Mouse (Mus musculus): ENCODE results near the gene Ap3d1. TPM values are rescaled to one million over a fixed set of nuclear protein-coding genes. Genes with fewer than 3 reads are reported as not detected.

Gene Ap3d1
- polyA plus RNA-seq, 1 experiment from 2014 or later, result 44.0 TPM

GRCm38 (mm10) chr10:80703643-80704042 lies 38.4 kb downstream of the Ap3d1 start:
- H3K9ac ChIP-seq, result peak overlapping the region; percentile 82
- H3K4me1 ChIP-seq, result peaks cover 59% of the 10 kb centered on the region
- H3K4me2 ChIP-seq, result peak overlapping the region; percentile 95
- no peaks in the 10 kb centered on the region for H3K9me3 ChIP-seq
- 85% methylated on average over 5 of the region's 5 CpGs for WGBS
- H3K27ac ChIP-seq (replicated peaks), result 0 out of 2 replicates have a peak overlapping the region, but pooled peaks have one; percentile 76
- no peak for ATAC-seq (ENCODE audit: extremely low read depth, insufficient number of reproducible peaks, low FRiP score, low TSS enrichment)
- H3K4me3 ChIP-seq, result peak overlapping the region; percentile 61
- no peaks in the 10 kb centered on the region for H3K27me3 ChIP-seq (replicated peaks)
- H3K36me3 ChIP-seq, result peaks cover 42% of the 10 kb centered on the region

- Histone ChIP-seq H3K36me3 (peaks cover 38% of the 10 kb centered on the region), H3K4me3 (peak overlapping the region; percentile 61), H3K4me2 (peak overlapping the region; percentile 95), H3K9ac (peak overlapping the region; percentile 82), H3K27ac (replicated peaks) (peak overlapping the region; percentile 76), H3K9me3 (no peaks in the 10 kb centered on the region), H3K4me1 (peaks cover 67% of the 10 kb centered on the region), H3K27me3 (replicated peaks) (no peaks in the 10 kb centered on the region)
- peak; percentile 80 for ATAC-seq (ENCODE audit: extremely low read depth, insufficient number of reproducible peaks, low FRiP score, low TSS enrichment)
- WGBS, result 2% methylated on average over 47 of the region's 47 CpGs
Observed at GRCm38 (mm10) chr10:80702536-80703390, 39.3 kb downstream of the Ap3d1 start.

DNA sequence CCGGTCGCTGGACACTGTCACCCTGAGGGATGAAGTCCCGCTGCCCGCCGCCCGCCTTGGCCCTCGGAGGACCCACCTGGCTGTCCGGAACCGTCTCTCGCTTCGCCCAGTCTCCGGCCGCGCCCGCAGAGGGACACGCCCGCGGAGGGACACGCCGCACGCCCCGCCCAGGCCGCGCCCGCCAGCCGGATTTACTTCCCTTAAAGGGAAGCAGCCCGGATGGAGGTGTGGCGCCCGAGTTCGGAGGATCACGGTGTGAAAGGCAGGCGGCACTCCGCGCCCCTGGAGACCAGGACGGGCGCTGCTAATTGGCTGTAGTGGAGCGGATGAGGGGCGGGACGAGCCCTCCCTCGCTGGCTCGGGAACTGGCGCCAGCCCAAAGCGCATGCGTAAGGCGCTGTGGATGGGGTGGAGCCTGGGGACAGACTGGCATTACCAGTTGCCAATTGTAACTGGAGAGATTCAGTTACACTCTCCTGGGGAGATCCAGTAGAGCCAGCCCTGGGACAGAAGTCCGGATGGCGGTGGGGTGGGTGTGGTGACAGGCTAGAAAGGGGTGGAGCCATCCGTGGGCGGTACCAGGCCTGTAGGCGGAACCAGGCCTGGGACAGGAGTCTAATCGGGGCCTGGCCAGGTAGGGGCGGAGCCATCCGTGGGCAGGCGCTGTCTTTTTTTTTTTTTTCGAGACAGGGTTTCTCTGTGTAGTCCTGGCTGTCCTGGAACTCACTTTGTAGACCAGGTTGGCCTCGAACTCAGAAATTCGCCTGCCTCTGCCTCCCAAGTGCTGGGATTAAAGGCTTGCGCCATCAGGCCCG lies 40.1 kb downstream of the Ap3d1 start, which contains the start of the genes Mob3a and Izumo4:
TSS of gene Mob3a (minus strand) at position 257 of the 815 bp plus-strand sequence.
TSS of gene Izumo4 (plus strand) at position 464 of the 815 bp plus-strand sequence.
- Histone ChIP-seq H3K27ac (replicated peaks) (peak within 1 kb of the TSS; percentile 76), H3K4me1 (peaks cover 74% of the 10 kb centered on the region), H3K4me3 (peak within 1 kb of the TSS; percentile 61), H3K9me3 (no peaks in the 10 kb centered on the region), H3K27me3 (replicated peaks) (no peaks in the 10 kb centered on the region), H3K36me3 (peaks cover 30% of the 10 kb centered on the region), H3K4me2 (peak within 1 kb of the TSS; percentile 95), H3K9ac (peak within 1 kb of the TSS; percentile 82)
- peak; percentile 94 for ATAC-seq (ENCODE audit: extremely low read depth, insufficient number of reproducible peaks, low FRiP score, low TSS enrichment)
- under 1% methylated on average over 59 of the region's 59 CpGs for WGBS

DNA sequence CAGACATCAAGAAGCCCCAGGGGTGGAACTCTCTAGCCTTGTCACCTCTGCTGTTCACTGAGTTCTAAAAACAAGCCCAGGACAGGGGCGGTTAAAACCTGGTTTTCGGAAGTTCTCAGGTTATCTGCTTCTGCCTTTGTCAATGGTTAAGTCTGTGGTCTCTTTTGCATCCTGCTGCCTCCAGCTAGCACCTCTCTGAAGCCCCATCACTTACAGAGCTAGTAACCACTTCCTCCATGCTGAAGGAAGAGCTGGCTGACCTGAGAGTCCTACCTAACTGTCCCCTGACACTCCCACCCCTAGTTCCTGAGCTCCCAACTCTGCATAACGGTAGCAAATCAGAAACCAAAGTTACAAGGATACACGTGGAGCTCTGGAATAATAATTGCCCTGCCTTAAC lies 41.3 kb downstream of the Ap3d1 start:
- ATAC-seq (ENCODE audit: extremely low read depth, insufficient number of reproducible peaks, low FRiP score, low TSS enrichment), result no peak
- Histone ChIP-seq H3K36me3 (peaks cover 18% of the 10 kb centered on the region), H3K27me3 (replicated peaks) (no peaks in the 10 kb centered on the region), H3K9ac (peak overlapping the region; percentile 81), H3K9me3 (no peaks in the 10 kb centered on the region), H3K27ac (replicated peaks) (peak overlapping the region; percentile 76; the same call in 1 of the 2 replicates), H3K4me1 (peaks cover 81% of the 10 kb centered on the region), H3K4me2 (peak overlapping the region; percentile 95), H3K4me3 (peak overlapping the region; percentile 61)
- WGBS, result 34% methylated on average over 4 of the region's 4 CpGs

- H3K4me3 ChIP-seq, result peak overlapping the region; percentile 61; the same call in 1 of the 2 replicates
- no peaks in the 10 kb centered on the region for H3K27me3 ChIP-seq (replicated peaks)
- no peak for ATAC-seq (ENCODE audit: extremely low read depth, insufficient number of reproducible peaks, low FRiP score, low TSS enrichment)
- H3K9me3 ChIP-seq, result no peaks in the 10 kb centered on the region
- peak overlapping the region; percentile 95 for H3K4me2 ChIP-seq
- H3K4me1 ChIP-seq, result peaks cover 83% of the 10 kb centered on the region
- H3K36me3 ChIP-seq, result peaks cover 13% of the 10 kb centered on the region
- H3K9ac ChIP-seq, result peak overlapping the region; percentile 59
- H3K27ac ChIP-seq (replicated peaks), result no peak overlapping the region
- WGBS, result 84% methylated on average over 7 of the region's 7 CpGs
Observed at GRCm38 (mm10) chr10:80700038-80700504, 42.0 kb downstream of the Ap3d1 start.

GRCm38 (mm10) chr10:80698605-80699004 lies 43.5 kb downstream of the Ap3d1 start:
- Histone ChIP-seq H3K27ac (replicated peaks) (no peak overlapping the region), H3K36me3 (peaks cover 27% of the 10 kb centered on the region), H3K9ac (0 out of 2 replicates have a peak overlapping the region, but pooled peaks have one; percentile 24), H3K4me1 (peaks cover 77% of the 10 kb centered on the region), H3K9me3 (no peaks in the 10 kb centered on the region), H3K4me3 (no peak overlapping the region), H3K27me3 (replicated peaks) (no peaks in the 10 kb centered on the region), H3K4me2 (peak overlapping the region; percentile 24; the same call in 1 of the 2 replicates)
- ATAC-seq (ENCODE audit: extremely low read depth, insufficient number of reproducible peaks, low FRiP score, low TSS enrichment), result no peak
- 87% methylated on average over 9 of the region's 9 CpGs for WGBS

DNA sequence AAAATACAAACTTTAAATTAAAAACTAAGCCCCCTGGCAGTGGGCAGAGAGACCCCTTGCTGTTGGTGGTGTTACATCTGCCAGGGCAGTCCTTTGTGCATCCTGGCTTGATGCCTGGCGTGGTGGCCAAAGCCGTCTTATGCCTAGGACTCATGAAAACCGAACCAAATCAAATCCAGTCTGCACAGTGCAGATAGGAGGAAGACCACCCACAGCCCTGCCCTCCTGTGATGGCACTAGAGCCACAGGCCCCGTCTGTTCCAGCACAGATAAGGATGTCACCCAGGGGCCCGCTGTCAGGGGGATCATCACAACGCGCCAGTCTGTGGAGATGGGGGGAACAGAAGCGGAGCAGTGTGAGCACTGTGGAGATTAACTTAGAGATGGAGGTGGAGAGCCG lies 44.3 kb downstream of the Ap3d1 start:
- peaks cover 70% of the 10 kb centered on the region for H3K4me1 ChIP-seq
- no peaks in the 10 kb centered on the region for H3K27me3 ChIP-seq (replicated peaks)
- WGBS, result 49% methylated on average over 9 of the region's 9 CpGs
- peaks cover 35% of the 10 kb centered on the region for H3K36me3 ChIP-seq
- H3K9me3 ChIP-seq, result no peaks in the 10 kb centered on the region
- 0 out of 2 replicates have a peak overlapping the region, but pooled peaks have one; percentile 24 for H3K9ac ChIP-seq
- H3K4me2 ChIP-seq, result peak overlapping the region; percentile 24
- no peak for ATAC-seq (ENCODE audit: extremely low read depth, insufficient number of reproducible peaks, low FRiP score, low TSS enrichment)
- no peak overlapping the region for H3K4me3 ChIP-seq
- H3K27ac ChIP-seq (replicated peaks), result no peak overlapping the region

DNA sequence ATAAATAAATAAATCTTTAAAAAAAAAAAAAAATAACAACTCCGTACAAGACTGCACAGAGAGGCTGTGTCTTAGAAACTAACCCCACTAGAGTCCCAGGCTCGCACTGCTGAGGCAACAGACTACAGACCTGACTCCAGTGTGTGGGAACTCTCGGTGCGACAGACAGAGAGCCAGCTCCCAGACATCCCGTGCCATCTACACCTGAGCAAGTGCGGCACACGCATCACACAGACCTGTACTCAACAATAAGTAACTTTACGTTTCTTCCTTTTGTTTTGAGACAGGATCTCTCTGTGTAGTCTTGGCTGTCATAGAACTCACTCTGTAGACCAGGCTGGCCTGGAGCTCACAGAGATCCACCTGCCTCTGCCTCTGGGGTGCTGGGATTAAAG lies 44.7 kb downstream of the Ap3d1 start:
- H3K4me2 ChIP-seq, result peak overlapping the region; percentile 24
- ATAC-seq (ENCODE audit: extremely low read depth, insufficient number of reproducible peaks, low FRiP score, low TSS enrichment), result no peak
- H3K9me3 ChIP-seq, result no peaks in the 10 kb centered on the region
- no peak overlapping the region for H3K4me3 ChIP-seq
- no peak overlapping the region for H3K9ac ChIP-seq
- H3K4me1 ChIP-seq, result peaks cover 69% of the 10 kb centered on the region
- H3K36me3 ChIP-seq, result peaks cover 39% of the 10 kb centered on the region
- no peaks in the 10 kb centered on the region for H3K27me3 ChIP-seq (replicated peaks)
- 90% methylated on average over 8 of the region's 8 CpGs for WGBS
- no peak overlapping the region for H3K27ac ChIP-seq (replicated peaks)

- no peak for ATAC-seq (ENCODE audit: extremely low read depth, insufficient number of reproducible peaks, low FRiP score, low TSS enrichment)
- Histone ChIP-seq H3K9me3 (no peaks in the 10 kb centered on the region), H3K27ac (replicated peaks) (peak overlapping the region; percentile 20), H3K36me3 (peaks cover 41% of the 10 kb centered on the region), H3K27me3 (replicated peaks) (no peaks in the 10 kb centered on the region), H3K4me3 (no peak overlapping the region), H3K4me2 (no peak overlapping the region), H3K4me1 (peaks cover 71% of the 10 kb centered on the region), H3K9ac (peak overlapping the region; percentile 39)
- WGBS, result 52% methylated on average over 12 of the region's 12 CpGs
Observed at GRCm38 (mm10) chr10:80696502-80697392, 45.3 kb downstream of the Ap3d1 start.

DNA sequence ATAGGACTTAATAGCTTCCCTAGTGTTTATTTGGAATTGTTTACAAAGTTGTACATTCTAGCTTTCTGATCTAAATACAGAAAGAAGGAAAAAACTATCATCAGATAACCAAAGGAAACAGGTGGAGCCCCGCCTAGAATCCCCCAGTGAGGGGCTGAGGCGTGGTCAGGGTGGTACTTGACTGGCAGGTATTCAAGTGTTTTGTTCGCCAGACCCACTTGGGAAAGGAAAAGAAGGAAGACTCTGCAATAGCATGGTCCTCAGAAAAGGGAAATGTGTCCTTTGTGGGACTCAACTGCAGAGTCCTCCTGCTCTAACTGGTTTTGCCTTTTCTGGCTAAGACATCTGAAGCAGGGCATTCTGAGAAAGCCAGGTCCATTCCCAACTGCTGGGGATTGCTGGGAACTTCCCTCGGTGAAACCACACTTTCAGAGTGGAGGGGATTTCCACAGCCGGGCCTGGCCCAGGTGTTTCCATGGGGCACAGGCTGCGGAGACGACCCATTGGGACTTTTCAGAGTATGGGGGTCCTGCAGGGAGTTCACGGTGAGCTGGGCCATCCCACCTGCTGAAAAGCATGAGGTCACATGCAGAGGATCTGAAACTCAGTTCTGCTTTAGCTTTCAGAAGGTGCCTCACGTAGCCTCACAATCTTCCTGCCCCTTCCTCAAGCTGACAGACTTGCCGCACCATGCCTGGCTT lies 46.1 kb downstream of the Ap3d1 start:
- H3K4me3 ChIP-seq, result no peak overlapping the region
- no peak overlapping the region for H3K4me2 ChIP-seq
- H3K27ac ChIP-seq (replicated peaks), result peak overlapping the region; percentile 20
- WGBS, result 72% methylated on average over 10 of the region's 10 CpGs
- H3K9ac ChIP-seq, result peak overlapping the region; percentile 39
- peaks cover 49% of the 10 kb centered on the region for H3K36me3 ChIP-seq
- H3K27me3 ChIP-seq (replicated peaks), result no peaks in the 10 kb centered on the region
- no peaks in the 10 kb centered on the region for H3K9me3 ChIP-seq
- ATAC-seq (ENCODE audit: extremely low read depth, insufficient number of reproducible peaks, low FRiP score, low TSS enrichment), result no peak
- peaks cover 67% of the 10 kb centered on the region for H3K4me1 ChIP-seq

Measured in heart, embryonic 13.5 days (tissue).